15 mouse cellular contexts compared by ENCODE assay signal in the genomic region with DNA sequence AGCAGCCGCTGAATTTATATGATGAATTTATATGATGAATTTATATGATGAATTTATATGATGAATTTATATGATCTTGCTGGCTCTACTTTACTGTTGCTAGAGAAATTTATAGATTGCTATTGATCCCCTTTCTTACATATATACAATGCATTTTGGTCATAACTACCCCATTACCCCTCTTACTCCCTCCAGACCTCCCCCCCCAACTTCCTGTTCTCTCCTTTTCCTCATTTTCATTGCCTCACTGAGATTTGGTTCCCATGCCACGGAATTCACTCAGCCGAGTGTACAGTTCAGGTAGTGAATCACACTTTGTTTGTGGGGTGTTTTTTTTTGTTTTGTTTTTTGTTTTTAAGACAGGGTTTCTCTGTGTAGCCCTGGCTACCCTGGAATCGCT.
"Had no signal": no experiment of that assay in that cellular context is flagged by ENCODE, and none has a peak within 500 bp of the region (broad histone marks: within the 10 kb centered on the region; RNA-seq: fewer than 3 reads in every experiment).

No protein-coding gene starts in this region.

- H3K36me3 ChIP-seq: neural tube, embryonic 15.5 days; stomach, embryonic 15.5 days had no signal

- H3K9me3 ChIP-seq: neural tube, embryonic 15.5 days; stomach, embryonic 15.5 days had no signal

- DNase-seq: retina, postnatal 1 day; right cerebral cortex, adult 18-20 months; right cerebral cortex, postnatal 14 days; right cerebral cortex, postnatal 25 days; right cerebral cortex, postnatal 4 days; spleen, adult 18-20 months; thymus, adult 18-20 months; thymus, adult 2 months; thymus, postnatal 14 days; thymus, postnatal 25 days; thymus, postnatal 36 days; thymus, postnatal 4 days had no signal

- H3K27me3 ChIP-seq: neural tube, embryonic 15.5 days; stomach, embryonic 15.5 days had no signal

- H3K27ac ChIP-seq: neural tube, embryonic 15.5 days; stomach, embryonic 15.5 days; stomach, postnatal 0 days had no signal

- H3K9ac ChIP-seq: neural tube, embryonic 15.5 days; stomach, embryonic 15.5 days had no signal

- H3K4me1 ChIP-seq: neural tube, embryonic 15.5 days had no signal

- H3K4me2 ChIP-seq: neural tube, embryonic 15.5 days; stomach, embryonic 15.5 days had no signal

- H3K4me3 ChIP-seq: neural tube, embryonic 15.5 days; stomach, embryonic 15.5 days had no signal
